Mouse (Mus musculus) 3134 (cell line): ENCODE data around the gene Smyd3.

Experiments
- DNase-seq: peaks from one replicate; pipeline ENCODE4 v3.0.0-alpha.2; 2011; ENCODE audit warnings: low spot score; ENCODE audit not compliant: insufficient read length; ENCODE audit errors: extremely low read depth

The Smyd3 gene

DNA sequence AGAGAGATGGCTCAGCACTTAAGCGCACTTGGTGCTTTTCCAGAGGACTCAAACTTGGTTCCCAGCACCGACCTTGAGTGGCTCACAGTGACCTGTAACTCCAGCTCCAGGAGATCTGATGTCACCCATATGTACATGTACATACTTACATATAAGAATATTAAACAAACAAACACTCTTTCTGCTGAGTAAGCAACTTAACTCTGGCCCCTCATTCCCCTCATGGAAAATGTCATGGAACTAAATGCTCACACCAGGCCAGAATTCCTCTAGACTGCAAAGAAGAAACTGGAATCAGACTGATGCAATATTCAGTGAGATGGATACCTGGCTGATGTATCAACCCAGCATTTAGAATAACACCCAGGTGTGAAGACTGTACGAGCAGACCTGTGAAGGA, 21.2 kb upstream of the Smyd3 start:
- DNase-seq = no peak

- no peak for DNase-seq
Measured at GRCm38 (mm10) chr1:179519901-179520300, 2.1 kb upstream of the Smyd3 start.

DNA sequence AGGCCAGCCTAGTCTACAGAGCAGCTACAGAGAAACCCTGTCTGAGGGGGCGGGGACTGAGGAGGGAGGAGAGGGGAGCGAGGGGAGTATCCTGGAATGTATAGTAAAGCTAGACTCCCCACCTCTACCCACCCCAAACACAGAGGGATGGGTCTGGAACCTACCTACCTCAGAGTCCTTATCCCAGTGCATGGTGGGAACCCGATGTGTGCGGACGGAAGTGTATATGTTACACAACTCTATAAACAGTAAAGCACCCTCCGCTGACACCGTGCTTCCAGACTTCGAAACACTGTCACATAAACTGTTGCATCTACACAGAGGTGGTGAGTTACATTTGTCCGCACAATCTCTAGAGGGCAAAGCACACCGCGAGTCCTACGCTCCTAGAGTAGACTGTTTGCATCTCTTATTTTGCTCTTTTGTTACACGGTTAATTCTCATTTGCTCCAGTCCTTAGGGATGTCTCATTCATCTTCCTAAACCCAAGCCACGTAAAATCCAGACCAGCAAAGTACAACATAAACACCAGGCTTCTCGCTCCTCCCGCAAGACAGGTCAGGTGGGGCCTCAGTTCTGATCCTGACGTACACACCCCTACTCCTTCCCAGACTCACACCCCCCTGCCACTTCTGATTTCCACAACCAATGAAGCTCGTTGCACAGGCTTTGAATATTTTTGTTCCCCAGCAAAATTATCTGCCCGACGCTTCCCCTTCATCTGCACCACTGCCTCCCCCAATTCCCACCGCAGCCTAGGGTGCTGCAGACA, 714 bp downstream of the Smyd3 start:
- DNase-seq = peak; percentile 13

- no peak for DNase-seq
Measured at GRCm38 (mm10) chr1:179511895-179512294, 5.9 kb downstream of the Smyd3 start.

GRCm38 (mm10) chr1:179510546-179511340, 7.1 kb downstream of the Smyd3 start:
- no peak for DNase-seq

DNA sequence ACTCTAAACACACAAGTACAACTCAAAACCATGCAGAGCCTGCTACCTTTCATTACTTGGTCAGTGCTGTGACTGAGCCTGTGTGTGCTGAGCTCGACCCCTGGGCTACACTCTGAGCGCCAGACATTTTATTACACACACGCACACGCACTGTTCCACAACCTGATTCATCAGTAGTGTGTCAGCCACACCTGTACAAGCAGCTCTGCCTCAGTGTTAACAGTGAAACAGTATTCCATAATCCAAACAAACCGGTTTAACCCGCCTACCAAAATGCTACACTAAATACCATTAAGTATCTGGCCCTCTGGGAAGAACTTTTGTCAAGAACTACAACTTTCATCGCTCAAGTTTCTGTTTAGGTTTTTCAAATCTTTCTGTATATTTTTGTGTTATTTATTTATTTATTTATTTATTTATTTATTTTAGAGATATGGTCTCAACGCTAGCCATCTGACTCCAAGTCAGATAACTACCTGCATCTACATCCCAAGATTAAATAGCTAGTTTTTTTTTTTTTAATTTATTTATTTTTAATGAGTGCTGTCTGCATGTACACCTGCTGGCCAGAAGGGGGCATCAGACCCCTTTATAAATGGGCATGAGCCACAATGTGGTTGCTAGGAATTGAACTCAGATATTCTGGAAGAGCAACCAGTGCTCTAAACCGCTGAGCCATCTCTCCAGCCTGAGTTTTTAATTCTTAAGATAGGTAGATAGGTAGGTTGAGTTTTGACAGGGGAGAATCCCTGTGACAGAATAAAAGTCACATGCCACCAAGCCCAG, 11.1 kb downstream of the Smyd3 start:
- peak; percentile 23 for DNase-seq

GRCm38 (mm10) chr1:179502565-179502964, 15.3 kb downstream of the Smyd3 start:
- no peak for DNase-seq

DNA sequence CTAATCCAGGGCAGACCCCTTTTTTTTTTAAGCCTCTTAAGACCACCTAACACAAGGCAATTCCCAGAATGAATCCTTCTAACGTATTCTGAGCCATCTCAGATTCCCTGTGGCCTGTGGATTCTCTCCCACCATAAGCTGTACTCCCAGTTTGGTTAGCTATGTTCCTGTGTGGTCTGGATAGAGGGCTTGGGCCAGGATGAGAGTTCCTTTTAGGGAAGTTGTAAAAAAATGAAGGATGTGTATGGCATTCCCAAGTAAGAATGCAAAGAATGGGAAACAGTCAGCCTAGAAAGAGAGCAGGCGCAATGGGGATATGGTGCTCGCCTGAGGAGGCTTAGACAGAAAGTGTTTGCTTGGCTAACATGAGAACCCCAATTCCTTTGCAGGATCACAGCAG, 18.6 kb downstream of the Smyd3 start:
- DNase-seq = no peak

DNA sequence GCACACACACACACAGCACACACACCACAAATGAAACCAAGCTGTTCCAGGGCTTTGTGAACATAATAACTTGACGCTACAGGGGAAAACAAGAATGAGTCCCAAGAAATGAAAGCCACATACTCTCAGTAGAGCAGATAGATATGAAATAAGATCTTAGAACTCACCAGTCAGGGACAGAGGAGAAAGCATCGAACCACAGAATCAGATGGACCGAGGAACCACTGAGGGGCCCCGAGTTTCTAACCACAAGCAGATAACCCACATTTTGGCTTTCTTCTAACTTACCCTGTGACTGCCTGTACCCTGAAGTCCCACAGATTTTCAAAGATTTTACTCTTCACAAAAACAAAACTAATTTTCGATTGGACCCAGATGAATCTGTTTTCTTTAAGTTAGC, 24.9 kb downstream of the Smyd3 start:
- DNase-seq = no peak

DNA sequence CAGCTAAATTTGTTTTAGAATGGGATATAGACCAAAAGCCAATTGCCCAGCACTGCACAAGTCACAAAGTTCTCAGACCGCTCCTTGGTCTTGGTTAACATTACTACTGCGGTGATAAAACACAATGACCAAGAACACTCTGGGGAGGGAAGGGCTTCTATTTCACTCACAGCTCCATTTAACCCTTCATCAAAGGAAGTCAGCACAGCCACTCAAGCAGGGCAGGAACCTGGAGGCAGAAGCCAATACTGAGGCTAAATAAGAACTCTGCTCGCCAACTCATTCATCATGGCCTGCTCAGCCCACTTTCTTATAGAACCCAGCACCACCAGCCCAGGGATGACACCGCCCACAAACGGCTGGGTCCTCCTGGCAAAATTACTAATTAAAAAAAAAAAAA, 29.3 kb downstream of the Smyd3 start:
- no peak for DNase-seq

- no peak for DNase-seq
Measured at GRCm38 (mm10) chr1:179487990-179488389, 29.9 kb downstream of the Smyd3 start.

- no peak for DNase-seq
Measured at GRCm38 (mm10) chr1:179487238-179487637, 30.6 kb downstream of the Smyd3 start.

GRCm38 (mm10) chr1:179485784-179486540, 31.9 kb downstream of the Smyd3 start:
- no peak for DNase-seq

DNA sequence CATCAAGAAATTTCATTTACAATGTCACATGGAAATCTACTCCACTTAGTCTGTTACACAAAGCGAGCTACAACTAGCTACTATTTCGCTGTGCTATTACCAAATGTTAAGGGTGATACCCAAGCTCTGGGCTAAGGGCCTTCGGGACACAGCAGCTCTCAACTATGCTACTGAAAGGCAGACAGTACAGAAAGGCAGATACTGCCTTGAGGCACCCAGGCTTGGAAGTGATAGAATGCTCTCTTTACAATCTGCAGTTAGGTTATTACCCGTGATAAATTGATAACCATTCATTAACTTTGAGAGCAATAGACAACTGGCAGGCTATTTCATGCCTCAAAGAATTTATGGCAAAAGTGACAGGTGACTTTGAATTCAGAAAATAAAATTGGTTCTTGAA, 37.0 kb downstream of the Smyd3 start:
- DNase-seq = no peak

GRCm38 (mm10) chr1:179477157-179477902, 40.5 kb downstream of the Smyd3 start:
- peak; percentile 82 for DNase-seq

DNA sequence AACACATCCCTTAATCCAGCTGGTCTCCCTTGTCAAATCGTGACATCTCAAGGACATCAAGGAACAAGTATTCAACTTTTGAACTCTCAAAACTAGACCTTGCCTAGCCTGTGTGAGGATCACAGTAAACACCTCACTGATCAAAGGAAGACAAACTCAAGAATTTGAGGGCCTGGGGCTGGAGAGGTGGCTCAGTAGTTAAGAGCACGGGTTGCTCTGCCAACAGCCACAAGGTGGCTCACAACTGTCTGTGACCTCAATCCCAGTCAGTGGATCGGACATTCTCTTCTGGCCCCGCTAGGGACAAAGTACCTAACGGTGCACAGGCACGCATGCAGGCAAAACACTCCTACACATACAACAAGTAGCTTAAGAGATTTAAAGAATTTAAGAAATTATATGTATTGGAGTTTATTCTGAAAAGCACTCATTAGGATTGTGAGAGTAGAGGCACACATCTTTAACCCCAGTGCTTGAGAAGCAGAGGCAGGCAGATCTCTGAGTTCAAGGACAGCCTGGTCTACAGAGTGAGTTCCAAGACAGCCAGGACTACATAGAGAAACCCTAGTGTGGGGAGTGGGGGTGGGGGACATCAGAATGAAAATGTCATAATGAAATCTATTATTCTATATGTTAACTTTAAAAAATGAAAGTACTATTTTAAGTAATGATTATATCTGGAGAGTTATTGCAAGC, 41.2 kb downstream of the Smyd3 start:
- DNase-seq = peak; percentile 45

DNA sequence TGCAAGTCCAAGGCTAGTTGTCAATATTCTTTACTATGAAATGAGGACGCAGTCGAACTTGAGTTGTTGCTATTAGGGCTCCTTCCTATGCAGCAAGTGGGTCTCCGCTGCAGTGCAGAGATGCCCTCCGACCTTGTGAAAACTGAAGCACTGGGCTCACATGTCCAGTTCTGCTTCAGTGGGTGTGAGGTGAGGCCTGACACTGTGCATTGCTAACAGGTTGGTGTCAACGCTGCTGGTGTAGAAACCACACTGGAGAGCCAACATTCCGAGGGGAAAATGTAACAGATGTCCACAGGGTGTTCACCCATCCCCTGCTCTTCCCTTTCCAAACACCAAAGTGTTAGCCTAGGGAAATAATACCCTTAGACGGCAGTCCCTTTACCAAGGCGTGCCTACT, 43.1 kb downstream of the Smyd3 start:
- no peak for DNase-seq

- DNase-seq = no peak
Measured at GRCm38 (mm10) chr1:179473920-179474643, 43.8 kb downstream of the Smyd3 start.

GRCm38 (mm10) chr1:179467970-179468369, 49.9 kb downstream of the Smyd3 start:
- peak; percentile 72 for DNase-seq
